Mouse (Mus musculus) olfactory bulb, adult 2 months (tissue): Measurements from ENCODE around the gene Ptprg. TPM values are rescaled to one million over a fixed set of nuclear protein-coding genes. Genes with fewer than 3 reads are reported as not detected.
A peak's percentile ranks its signal among the peaks of the same experiment; 100 is the strongest.

ENCODE experiments used
- H3K27ac ChIP-seq: fragments of 200-500 bp; 2 replicates; pipeline ENCODE4 v1.5.1; 2012; ENCODE audit warnings: low read depth, low read length; ENCODE audit not compliant: insufficient read depth
- H3K4me1 ChIP-seq: fragments of 200-500 bp; 2 replicates; pipeline ENCODE4 v1.6.1; 2012; ENCODE audit warnings: low read length; ENCODE audit not compliant: control insufficient read depth, insufficient read depth
- H3K4me3 ChIP-seq: fragments of 200-500 bp; 2 replicates; pipeline ENCODE4 v1.5.1; 2012; ENCODE audit warnings: mild to moderate bottlenecking, low read depth, low read length, moderate library complexity; ENCODE audit not compliant: insufficient read depth
- CTCF ChIP-seq: fragments of 200-500 bp; IDR thresholded peaks from 2 replicates; pipeline ENCODE4 v1.5.1; 2012; ENCODE audit warnings: low read depth, mild to moderate bottlenecking, low read length, moderate library complexity; ENCODE audit not compliant: insufficient read depth
- POLR2A ChIP-seq: fragments of 200-500 bp; IDR thresholded peaks from 2 replicates; pipeline ENCODE4 v1.6.1; 2012; ENCODE audit warnings: mild to moderate bottlenecking, low read depth, low read length, moderate library complexity; ENCODE audit not compliant: insufficient read depth
- WGBS: fragments of 180-500 bp; shearing (Covaris S2); methylation state at CpG from one replicate; pipeline ENCODE4 v1.1.7; 2018; 5-methylcytosine and 5-hydroxymethylcytosine counted together
- polyA plus RNA-seq: library from polyadenylated mRNA; stranded (reverse); fragments of >200 nt; gene quantifications from 2 replicates; pipeline ENCODE4 v1.2.4, GENCODE M21; 2012; ENCODE audit warnings: low replicate concordance; ENCODE audit not compliant: missing spikeins, insufficient read depth, insufficient read length

The Ptprg gene
- polyA plus RNA-seq, 1 experiment = not detected

GRCm38 (mm10) chr14:11552521-11553272 is 635 bp upstream of the Ptprg start:
- TF ChIP-seq CTCF (no peak), POLR2A (no peak)
- WGBS = 4% methylated on average over 33 of the region's 33 CpGs
- Histone ChIP-seq H3K27ac (peak overlapping the region; percentile 94), H3K4me3 (peak overlapping the region; percentile 77), H3K4me1 (peaks cover 4% of the 10 kb centered on the region; the same call in 1 of the 2 replicates)

- peak overlapping the region; percentile 77 for H3K4me3 ChIP-seq
- under 1% methylated on average over 57 of the region's 57 CpGs for WGBS
- TF ChIP-seq POLR2A (no peak), CTCF (no peak)
- peak overlapping the region; percentile 69 for H3K27ac ChIP-seq
- H3K4me1 ChIP-seq = peaks cover 4% of the 10 kb centered on the region; the same call in 1 of the 2 replicates
Observed at GRCm38 (mm10) chr14:11553679-11554305, 460 bp downstream of the Ptprg start.

- peak overlapping the region; percentile 69 for H3K27ac ChIP-seq
- H3K4me1 ChIP-seq = peaks cover 4% of the 10 kb centered on the region; the same call in 1 of the 2 replicates
- TF ChIP-seq POLR2A (no peak), CTCF (no peak)
- peak overlapping the region; percentile 77 for H3K4me3 ChIP-seq
- WGBS = under 1% methylated on average over 46 of the region's 46 CpGs
Observed at GRCm38 (mm10) chr14:11554306-11555041, 1.1 kb downstream of the Ptprg start.

- WGBS = under 1% methylated on average over 17 of the region's 17 CpGs
- no peak for TF ChIP-seq CTCF
- TF ChIP-seq POLR2A = no peak
- peaks cover 4% of the 10 kb centered on the region; the same call in 1 of the 2 replicates for H3K4me1 ChIP-seq
- H3K27ac ChIP-seq = peak overlapping the region; percentile 69
- H3K4me3 ChIP-seq = peak overlapping the region; percentile 77
Observed at GRCm38 (mm10) chr14:11555061-11555501, 1.7 kb downstream of the Ptprg start.

DNA sequence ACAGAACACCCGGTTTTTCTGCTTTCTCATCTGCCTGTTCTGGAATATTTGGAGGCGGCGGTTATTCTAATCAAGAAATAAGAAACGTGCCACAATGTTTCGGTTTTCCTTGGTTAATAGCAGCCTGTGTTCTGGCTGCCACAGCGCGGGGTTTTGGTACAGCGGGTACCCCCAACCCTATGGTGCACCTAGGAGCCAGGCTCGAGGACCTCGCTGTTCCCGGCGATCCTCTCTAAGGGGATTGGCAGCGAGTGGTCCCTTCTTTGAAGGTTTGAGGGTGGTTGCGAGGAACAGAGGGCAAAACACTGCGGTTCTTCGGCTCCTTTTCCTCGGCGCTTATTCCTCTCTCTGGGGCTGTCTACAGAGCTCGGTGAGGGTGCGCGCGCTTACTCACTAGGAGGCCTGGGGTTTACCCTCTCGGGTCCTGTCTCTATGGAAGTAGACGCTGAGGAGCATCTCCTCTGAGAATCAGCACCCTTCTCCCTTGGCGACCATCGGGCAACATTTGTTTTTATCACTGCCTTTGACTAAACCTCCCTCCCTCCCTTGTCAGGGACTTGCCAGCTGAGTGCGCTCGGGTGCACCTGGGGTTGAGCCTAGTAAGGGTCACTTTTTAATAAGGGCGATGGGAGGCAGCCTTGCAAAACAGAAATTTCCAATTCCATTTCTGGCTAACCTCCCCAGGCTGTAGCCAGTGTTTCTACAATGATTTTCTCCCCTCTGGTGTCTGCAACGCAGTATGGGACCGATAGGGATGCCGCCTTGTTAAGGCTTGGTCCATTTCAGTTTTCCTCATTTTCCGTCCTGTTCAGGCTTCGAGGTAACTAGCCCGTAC is 2.4 kb downstream of the Ptprg start:
- peak overlapping the region; percentile 77 for H3K4me3 ChIP-seq
- peak overlapping the region; percentile 69 for H3K27ac ChIP-seq
- H3K4me1 ChIP-seq = peaks cover 4% of the 10 kb centered on the region; the same call in 1 of the 2 replicates
- TF ChIP-seq POLR2A = no peak
- TF ChIP-seq CTCF = no peak
- under 1% methylated on average over 35 of the region's 35 CpGs for WGBS

DNA sequence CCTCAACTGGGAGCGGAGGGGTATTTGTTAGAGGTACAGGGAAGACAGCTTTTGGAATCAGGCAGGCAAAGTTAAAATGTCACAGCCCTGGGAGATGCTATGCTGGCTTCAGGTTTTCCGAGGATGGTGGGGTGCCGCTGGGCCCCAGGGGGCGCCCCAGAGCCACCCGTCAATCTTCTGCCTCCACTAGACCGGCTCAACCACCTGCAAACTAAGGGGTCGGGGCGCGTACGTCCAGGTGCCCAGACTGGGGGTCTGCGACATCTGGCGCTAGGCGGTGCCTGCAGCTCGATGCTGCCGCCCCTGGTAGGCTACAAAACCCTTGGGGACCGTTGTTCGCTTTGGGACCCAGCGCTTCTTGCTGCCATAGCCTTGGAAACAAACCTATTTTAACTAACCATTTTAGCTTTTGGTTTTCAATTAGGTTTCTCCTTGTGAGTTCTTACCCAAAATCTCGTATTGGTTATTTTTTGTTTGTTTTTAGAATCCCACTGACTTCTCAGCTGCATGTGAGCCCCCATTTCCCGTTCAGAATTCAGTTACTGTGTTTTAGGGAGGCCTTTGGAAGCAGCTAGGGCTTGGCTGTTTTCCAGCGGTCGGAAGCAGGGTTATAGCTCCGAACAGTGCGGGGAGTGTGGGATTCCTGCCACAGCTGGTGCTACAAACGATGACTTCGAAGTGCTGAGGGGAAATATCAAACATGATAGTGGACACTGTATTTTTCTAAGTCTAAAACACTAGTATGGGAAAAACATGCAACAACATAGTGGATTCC is 3.2 kb downstream of the Ptprg start:
- Histone ChIP-seq H3K27ac (peak overlapping the region; percentile 69), H3K4me1 (peaks cover 4% of the 10 kb centered on the region; the same call in 1 of the 2 replicates), H3K4me3 (peak overlapping the region; percentile 77)
- TF ChIP-seq POLR2A (no peak), CTCF (peak; percentile 68)
- WGBS = 2% methylated on average over 26 of the region's 26 CpGs

- Histone ChIP-seq H3K27ac (no peak overlapping the region), H3K4me3 (no peak overlapping the region), H3K4me1 (peaks cover 2% of the 10 kb centered on the region; the same call in 1 of the 2 replicates)
- TF ChIP-seq CTCF (no peak), POLR2A (no peak)
Observed at GRCm38 (mm10) chr14:11558496-11558895, 5.2 kb downstream of the Ptprg start.

DNA sequence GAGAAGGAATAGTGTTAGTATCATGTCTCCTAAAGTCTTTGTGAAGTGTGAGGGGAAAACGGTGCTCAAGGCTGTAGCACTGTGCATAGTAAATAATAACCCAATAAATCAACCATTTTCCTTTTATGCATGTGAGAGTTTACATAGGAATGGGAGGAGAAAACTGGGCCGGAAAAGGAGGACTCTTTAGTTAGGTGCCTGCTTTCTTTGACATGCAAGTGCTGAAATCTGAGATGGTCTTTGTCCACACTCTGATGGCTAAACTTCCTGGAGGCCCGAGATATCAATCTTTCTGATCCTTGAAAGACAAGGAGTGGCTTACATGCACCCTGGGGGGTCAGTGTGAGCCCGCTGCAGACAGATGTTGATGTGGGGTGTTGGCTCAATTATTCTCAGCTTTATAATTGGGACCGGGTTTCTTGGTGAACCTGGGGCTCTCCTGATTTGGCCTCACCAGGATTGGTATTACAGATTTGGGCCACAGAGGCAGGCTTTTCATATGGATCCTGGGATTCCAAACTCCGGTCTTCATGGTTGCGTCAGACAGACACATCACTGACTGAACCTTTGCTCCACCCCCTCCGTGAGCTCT is 7.4 kb downstream of the Ptprg start:
- no peak overlapping the region for H3K27ac ChIP-seq
- TF ChIP-seq POLR2A = no peak
- TF ChIP-seq CTCF = no peak
- no peak overlapping the region for H3K4me3 ChIP-seq
- WGBS = 83% methylated on average over 8 of the region's 8 CpGs
- peaks cover 2% of the 10 kb centered on the region; the same call in 1 of the 2 replicates for H3K4me1 ChIP-seq
